Mouse (Mus musculus): ENCODE results near the gene Inppl1.

DNA sequence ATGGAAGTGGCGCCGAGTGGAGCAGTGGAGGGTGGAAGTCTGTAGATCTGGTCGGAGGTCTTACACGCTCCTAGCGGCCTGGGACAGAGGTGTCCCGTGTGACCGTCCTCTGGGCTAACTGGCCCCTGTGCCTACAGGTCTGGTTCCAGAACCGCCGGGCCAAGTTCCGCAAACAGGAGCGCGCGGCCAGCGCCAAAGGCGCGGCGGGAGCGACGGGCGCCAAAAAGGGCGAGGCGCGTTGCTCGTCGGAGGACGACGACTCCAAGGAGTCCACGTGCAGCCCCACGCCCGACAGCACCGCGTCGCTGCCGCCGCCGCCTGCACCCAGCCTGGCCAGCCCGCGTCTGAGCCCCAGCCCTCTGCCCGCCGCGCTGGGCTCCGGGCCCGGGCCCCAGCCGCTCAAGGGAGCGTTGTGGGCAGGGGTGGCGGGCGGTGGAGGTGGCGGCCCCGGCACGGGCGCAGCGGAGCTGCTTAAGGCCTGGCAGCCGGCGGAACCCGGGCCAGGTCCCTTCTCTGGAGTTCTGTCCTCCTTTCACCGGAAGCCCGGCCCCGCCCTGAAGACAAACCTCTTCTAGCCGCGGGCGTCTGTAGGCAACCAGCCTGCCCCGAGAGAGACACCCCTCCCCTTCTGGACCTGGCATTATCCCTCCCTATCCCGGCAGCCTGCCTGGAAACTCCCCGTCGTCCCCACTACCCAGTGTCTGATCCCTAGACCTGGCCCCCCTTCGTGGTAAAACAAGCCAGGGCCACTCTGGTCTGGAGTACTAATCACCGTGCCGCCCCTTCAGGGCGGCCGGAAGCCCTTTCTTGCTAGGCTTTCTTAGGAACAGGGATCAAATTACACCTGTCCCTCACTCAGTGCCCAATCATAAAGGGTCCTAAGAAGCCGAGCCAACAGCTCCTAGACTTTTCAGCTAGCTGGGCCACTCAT lies 16.2 kb downstream of the Inppl1 start:
- peak; percentile 16 for TF ChIP-seq POLR2A (IDR thresholded peaks at IDR 0.05; ENCODE audit: insufficient read length, low read depth)
- TF ChIP-seq SRF (IDR thresholded peaks at IDR 0.05; ENCODE audit: control insufficient read depth, insufficient read length, low read depth), result no peak
- TF ChIP-seq MAX (IDR thresholded peaks at IDR 0.05; ENCODE audit: low read depth), result no peak

Measured in myocyte (in vitro differentiated cells).